Mouse (Mus musculus): ENCODE data around the gene Josd1.

Gene Josd1

DNA sequence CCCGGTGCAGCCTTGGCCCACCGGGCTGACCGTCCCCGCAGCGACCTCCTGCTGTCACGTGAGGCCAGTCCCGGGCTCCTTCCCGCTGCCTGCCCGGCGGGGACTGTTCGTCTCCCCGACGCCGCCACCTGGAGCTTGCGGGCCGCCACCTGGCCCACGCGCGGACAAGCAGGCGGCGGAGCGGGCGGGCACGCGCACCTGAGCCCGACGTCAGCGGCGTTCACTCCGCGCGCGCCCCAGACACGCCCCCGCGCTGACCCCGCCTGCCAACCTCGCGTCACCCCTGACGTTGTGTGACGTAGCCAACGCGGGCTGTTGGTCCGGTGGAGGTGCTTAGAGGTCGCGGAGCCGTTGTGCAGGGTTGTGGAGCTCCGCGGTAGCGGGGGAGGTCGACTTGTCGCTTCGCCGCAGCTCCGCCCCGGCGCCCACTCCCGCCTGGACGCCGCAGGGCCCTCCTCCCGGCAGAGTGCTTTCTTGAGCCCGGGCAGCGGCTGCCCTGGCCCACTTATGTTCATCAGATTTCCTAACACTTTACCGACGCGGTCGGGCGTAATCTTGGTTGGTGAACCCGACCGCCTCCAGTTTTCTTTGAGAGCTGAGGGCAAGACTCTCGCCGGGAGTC is at the start of gene Josd1:
Gene Josd1 (minus strand): TSS at position 274 of the 622 bp plus-strand sequence.
- peak; percentile 96 to 97 for DNase-seq

DNA sequence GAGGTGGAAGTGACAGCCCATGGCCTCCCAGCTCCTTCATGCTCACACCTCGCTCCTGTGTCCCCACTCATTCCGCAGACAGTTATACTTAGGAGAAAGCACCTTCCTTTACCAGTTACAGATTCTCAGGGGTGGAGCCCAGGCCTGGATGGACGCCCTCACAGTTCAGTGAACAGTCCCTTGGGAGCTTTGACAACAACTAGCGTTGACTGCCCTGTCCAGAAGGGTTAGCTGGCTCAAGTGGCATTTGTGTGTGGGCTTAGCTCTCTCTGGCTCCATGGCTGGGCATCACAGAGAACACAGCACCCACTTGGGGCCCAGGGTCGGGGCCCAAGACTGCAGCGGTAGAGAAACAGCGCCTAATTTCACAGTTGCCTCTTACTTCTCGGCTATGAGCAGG is 46.6 kb upstream of the Josd1 start:
- DNase-seq = no peak

DNA sequence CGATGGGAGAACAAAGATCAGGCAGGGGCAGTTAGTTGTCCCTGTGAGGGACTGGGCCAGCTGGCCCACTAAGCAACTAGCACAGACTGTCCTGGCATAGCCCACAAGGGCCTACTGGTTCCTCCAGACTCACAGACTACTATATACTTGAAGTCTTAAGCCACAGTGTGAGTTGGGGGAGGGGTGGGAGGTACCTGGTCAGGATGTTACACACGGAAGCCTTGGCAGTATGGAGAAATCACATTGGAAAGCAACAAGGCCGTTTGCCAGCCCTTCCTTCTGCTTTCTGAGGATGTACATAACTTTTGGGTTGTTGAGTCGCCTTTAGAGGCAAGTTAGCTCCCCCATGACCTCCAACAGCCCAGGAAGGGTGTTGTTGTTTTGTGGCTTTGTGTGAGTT is 45.9 kb upstream of the Josd1 start:
- no peak for DNase-seq

DNA sequence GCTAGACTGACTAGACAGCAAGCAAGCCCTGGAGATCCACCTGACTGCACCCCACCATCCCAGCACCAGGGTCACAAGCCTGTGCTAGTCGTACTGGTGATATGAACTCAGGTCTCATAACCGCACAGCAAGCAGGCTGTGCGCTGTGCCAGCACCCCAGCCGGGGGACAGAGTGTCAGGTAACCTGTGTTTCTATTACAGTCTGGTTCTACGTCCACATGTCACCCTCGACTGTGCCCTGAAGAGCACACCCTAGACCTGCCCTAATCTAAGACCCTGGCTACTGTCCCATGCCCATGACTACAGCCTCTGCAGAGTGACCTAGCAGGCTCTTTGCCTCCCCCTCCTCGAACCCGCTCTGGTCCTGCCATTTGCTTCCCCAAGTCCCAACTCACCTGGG is 45.5 kb upstream of the Josd1 start:
- DNase-seq = no peak

DNA sequence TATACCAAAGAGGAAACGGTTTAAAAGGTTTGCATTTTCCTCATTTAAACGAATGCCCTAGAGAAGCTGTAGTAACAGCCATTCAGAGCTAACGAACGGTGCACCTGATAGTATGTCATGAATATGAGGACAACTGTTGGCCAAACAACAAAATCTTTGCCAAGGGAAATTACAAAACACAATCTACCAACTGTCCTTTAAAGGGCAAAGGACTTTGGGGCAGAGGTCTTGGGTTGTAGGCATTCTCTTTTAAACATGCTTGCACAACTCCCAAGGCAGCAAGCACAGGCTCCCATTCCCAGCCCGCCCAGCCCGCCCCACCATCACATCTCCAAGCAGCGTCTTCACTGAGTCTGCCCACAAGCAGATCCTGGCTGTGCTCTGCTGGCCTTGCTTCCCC is 43.8 kb upstream of the Josd1 start:
- DNase-seq = no peak

DNA sequence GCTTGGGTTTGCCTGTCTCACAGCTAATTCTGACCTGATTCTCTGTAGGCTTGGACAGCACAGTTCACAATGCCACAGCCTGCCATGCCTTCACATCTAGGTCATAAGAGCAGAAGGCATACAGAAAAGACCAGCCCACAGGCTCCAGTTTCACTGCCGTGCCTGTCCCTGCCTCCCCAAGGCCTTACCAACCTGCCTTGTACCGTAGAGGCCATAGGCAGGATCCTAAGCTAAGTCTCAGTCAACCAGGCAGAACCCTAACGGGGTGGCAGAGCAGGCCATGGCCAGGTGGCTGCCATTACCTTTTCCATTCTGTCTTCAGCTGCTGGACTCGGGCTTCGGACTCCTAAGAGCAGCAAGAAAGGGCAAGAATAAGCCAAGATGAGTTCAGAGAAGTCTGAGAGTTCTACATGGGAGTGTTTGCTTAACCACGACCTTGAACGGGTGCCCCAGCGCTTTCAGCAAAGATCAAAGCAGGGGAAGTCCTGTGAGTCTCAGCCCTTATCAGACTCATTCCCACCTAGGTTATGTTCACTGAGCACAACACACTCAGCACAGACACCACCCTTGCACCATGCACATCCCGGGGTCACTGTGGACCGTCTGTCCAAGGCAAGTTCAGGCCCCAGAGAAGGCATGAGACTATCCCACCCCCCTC is 41.1 kb upstream of the Josd1 start:
- DNase-seq = no peak

DNA sequence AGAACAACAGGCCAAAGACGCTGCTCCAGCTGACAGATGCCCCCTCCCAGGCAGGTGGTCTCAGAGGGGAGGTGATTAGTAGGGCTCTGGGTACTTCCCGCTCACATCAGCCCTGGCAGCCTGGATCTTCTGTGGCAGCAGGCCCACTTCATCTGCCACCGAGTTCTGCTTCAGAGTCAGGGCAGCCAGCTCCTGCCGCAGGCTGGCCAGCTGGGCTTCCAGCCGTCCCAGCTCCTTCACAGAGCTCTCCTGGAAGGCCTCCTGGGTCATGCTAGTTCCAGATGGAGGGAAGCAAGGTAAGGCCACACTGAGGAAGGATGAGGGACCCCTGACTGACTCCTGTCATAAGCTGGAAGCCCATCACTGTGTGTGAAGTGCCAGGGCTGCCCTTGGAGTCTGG is 40.6 kb upstream of the Josd1 start:
- DNase-seq = no peak

DNA sequence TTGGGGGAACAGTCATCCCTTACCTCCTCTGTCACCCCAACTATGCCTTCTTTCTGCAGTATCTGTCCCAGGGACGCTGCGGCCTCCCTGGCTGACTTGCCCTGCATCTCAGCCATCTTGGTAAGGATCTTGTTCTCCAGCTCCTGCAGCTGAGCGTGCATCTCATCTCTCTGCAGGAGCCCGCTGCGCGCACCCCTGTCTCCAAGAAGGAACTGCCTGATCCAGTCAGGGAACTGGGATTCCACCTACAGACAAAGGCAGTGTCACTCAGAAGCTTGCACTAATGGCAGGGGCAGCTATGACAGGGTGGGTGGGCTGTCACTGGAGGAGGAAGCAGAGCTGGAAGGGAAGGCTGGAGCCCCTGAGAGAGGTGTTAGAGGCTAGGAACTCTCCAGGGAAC is 40.1 kb upstream of the Josd1 start:
- no peak for DNase-seq

DNA sequence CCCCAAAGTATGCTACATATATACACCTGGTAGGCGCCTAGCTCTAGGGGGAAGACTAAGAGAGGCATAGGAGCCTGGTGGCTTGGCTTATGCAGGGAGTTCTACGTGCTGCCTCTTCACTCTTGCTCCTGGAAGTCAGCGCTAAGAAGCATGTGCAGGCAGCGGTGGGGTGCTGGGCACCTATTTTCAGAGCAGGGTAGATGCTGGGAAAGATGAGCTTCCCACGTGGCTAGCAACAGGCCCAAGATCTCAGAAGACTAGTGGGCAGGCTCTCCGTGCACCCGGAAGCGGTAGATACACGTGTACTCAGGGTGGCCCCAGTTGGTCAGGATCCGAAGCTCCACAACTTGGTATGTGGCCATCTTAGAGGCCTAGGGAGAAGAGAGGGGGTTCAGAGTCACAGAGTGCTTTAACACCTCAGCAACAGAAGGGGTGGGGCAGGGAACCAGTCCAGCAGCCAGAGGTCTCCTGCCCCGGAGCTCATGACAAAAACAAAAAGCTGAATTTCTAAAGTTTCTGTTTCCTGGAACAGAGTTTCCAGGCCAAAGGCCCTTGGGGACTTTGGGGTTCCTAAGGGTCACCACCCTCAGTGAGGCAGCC is 37.6 kb upstream of the Josd1 start:
- no peak for DNase-seq

DNA sequence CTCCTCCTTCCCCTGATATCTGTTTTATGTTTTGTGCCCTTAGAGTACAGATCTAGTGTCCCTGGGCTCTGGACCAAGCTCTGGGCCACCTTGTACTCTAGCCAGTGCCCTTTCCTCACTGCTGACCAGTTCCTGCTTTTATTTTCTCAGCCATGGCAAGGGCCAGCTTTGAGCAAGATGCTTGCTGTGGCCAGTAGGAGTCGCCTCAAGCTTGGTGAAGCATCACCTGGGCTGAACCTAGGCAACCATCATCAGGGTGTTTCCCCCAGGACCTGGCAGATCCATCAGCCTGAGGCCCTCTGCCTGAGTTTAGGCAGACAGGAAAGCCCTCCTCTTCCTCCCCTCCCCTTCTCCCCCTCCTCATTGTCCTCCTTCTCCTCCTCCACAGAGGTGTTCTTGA is 35.7 kb upstream of the Josd1 start:
- DNase-seq = peak in 1 of 2 experiments; percentile 59

DNA sequence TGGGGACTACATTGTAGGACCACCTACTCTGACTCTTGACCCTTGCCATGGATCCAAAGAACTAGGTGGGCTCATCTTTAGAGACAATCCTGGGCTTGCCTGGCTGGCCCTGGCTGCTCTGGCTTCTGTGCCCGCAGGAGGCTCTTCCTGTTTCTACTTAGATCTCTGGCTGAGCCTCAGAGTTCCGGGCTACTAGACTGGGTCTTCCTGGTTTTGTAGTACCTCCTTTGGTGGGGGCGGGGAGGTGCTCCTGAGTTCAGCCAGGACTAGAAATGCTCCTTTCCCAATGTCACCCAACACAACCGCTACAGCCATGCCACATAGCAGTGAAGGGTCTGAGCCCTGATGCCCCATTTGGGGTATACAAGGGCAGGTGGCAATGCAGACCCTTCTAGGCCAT is 33.1 kb upstream of the Josd1 start:
- no peak for DNase-seq

DNA sequence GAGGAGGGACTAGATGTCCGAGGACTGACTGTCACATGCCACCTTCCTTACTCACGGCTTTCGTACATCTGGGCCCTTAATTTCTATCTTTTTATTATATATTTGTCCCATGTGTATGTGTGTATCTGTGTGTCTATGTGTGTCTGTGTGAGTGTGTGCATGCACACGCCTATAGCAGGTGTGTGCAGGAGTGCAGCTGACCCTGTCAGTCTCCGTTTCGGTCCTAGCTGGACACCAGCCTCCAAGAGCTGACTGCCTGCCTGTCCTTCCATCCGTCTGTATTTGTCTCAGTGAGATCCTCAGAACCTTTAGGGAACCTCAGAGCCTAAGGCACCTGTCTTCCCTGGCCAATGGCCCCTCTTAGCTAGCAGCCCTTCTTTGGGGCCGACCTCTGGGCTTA is 32.5 kb upstream of the Josd1 start:
- DNase-seq = no peak

DNA sequence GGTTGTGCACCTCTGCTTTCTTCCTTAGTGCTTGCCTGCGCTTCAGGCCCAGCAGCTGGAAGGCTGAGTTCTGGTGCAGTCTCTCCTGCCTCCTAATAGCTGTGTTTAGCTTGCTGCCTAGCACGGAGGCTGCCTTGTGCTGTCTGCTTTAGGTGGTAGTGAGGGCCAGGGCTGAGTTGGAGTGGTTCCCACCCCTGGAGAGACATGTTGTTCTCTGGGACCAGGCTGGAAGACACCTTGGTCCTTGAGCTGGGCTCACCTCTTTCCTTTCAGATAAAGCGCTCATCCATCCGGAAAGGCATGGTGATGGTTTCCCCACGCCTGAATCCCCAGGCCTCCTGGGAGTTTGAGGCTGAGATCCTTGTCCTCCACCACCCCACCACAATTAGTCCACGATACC is 29.0 kb upstream of the Josd1 start:
- DNase-seq = no peak

DNA sequence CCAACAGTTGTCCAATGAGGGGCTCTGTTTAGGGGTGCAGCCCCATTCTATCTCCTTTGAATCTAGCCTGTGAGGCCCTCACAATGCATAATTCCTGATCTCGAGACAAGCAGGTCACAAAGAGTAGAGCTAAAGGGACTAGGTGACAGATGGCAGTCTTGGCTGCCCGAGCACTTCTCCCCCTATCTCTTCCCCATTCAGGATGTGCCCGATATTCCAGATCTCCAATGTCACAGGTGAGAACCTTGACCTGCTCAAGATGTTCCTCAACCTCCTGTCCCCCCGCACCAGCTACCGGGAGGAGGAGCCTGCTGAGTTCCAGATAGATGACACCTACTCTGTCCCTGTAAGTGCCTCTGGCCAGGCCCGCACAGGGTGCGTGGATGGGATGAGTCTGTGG is 27.9 kb upstream of the Josd1 start:
- DNase-seq = no peak

DNA sequence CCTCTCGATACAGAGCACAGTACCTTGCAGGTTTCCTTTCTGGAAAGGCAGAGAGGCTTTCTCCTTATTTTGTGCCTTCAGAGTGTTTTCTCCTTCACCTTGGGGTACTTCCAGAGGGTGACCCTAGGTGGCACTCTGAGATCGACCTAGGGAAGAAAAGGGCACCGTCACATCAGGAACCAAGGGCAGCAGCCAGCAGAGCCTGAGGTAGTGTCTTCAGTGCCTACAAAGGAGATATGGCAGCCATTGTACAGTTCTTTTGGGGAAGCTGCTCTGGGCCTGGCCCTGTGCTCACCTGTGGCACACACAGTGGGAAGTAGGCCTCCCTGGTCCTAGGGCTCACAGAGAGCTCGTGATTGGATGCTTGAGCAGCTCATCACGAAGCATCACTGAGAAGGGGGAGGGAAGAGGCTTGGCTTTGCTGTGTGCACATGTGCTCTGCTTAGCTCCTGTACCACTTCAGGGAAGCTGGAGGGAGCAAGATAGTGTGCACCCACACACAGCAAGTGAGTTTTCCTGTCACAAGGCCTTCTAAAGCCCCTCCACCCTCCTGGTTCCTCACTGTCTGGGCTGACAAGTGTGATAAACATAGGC is 20.6 kb upstream of the Josd1 start:
- no peak for DNase-seq

DNA sequence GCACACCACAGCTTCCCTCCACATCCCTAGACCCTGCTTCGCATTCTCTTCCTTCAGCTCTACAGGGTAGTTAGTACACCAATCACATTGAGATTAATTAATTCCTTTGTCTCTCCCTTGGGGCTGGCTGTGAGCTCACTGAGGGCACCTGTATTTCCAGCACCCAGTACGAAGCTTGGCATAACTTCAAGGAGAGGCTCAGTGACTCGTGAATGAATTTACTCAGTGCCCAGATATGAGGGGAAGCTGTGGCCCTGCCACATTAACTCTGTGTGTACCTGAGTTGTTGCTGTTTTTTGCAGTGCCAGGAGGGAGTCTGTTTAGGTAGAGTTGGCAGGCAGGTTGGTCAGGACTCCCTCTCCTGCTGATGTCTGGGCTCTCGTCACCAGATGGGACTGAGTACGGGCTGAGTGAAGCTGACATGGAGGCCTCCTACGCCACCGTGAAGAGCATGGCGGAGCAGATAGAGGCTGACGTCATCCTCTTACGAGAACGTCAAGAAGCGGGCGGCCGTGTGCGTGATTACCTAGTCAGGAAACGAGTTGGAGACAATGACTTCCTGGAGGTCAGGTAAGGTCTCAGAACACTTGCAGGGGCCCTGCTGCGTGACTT is 19.0 kb upstream of the Josd1 start:
- DNase-seq = no peak

DNA sequence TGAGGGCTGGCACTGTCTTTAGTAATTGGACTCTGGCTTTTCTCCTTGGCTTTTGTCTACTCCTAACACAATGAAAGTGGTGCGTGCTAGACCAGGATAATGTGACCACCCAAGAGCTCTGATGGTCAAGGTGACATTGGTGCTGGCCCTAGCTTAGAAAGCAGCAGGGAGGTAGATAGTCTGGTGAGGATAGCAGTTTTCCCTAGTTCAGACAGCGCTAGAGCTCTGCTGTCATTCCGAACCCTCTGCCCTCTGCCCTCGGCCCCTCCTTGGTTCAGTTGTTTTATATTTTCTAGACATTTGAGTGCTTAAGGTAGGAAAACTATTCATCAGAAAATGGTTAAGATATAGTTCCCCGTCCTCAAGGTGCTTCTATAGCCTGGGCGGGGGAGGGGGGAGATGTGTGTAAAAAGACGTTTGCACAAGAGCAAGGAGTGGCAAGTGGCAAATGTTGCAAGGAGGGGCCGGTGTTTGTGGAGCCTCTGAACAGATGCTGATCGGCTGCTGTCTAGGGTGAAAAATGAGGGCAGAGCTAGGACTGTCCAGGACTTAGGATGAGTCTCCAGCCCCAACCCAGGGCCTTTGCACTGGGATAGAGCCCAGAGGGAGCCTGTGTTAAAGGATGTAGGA is 10.0 kb upstream of the Josd1 start:
- no peak for DNase-seq

DNA sequence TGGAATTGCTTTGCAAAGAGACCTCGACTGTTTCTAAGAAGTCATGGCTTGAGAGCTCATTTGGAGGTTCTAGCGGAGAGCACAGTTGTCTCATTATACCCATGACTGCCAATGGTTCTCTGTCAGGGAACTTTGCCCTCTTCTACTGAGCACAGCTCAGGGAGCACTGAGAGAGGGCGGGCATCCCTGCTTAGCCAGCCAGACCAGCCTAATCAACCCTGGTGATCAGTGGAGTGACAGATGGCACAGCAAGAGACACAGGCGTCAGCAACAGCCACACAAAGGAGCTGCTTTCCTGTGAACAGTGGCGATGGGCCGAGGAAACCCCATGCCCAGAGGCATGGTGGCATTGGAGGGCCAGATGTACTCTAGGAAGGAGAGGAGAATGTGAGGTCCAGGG is 9.3 kb upstream of the Josd1 start:
- DNase-seq = no peak

DNA sequence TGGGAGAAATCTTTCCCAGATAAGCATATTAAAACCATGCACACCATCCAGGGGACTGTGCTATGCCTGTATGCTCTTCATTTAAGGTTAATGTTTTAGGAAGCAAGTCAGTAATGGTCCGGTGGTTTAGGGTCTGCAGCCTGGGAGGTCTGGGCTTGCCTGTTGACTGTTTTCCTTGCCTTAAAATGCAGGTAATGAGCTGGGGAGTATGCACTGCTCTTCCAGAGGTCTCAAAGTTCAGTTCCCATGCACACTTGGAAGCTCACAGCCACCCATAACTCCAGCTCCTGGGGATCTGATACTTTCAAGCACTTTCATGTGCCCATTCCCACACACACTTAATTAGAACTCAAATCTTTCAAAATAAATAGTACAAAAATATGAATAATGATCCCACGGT is 8.8 kb upstream of the Josd1 start:
- no peak for DNase-seq

DNA sequence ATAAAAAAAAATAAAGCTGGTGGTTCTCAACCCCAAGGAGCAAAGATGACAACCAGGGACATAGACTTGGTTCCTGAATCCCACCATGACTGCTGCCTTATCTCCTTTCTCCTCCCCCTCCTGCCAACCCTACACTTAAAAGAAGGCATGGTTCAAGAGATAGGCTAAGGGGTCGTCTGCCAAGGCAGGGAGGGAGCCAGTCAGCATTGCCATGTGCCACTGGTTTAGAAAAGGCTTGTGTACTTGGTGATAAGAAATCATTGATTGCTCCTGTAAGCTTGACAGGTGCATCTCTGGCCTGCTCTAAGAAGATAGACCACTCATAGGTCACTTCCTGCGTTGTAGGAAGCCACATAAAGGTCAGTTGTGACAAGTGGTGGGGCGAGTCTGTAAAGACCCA is 7.8 kb upstream of the Josd1 start:
- no peak for DNase-seq

DNA sequence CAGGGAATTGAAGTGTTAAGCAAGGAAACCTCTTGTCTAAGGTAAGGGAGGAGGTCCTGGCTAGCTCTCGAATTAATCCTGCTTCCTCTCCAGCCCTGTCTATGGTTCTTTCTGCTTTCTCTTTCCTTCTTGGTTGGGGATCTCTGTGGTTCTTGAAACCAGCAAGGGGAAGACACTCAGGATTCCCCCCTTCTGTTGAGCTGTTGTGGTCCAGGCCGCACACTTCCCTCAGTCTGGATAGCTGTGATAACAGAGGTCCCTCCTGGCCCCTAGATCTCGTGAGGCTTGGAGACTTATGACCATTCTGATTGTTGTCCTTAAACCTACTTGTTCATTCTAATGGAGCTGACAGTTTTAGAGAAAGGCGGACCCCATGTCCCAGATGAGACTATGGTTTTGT is 6.8 kb upstream of the Josd1 start:
- no peak for DNase-seq

DNA sequence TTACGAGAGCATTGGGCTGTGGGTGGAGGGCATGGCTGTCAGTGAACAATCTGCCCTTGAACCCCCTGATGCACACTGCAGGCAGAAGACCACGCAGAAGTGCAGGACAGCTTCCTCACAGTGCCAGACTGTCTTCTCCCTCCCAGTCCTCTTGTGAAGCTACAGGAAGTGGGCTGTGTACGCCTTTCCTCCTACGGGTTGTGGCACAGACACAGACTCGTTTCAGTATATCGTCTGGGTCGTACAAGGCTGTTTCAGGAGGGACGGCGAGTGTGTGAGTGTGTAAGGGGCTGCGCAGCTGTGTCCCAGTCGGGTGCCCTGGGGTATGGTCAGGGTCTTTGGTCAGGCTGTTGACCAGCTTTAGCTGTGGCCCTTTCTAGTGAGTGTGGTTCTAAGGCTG is 6.0 kb upstream of the Josd1 start:
- peak in 1 of 2 experiments; percentile 41 for DNase-seq

DNA sequence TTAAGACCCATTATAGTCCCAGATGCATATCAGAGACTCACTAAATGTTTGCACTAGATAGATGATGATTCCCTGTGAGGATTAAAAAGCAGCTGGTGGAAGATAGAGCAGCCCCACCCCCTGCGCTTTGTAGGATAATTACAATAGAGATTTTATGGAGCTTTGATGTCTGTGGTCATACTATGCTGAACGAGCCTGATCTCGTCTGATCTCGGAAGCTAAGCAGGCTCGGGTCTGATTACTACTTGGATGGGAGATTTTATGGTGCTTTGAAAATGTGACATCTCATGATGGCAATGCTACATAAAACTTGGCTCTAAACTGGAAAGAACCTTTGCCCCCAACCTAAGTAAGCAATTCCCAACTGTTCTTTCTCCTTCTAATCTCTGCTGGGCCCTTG is 4.6 kb upstream of the Josd1 start:
- DNase-seq = no peak
